Mouse (Mus musculus): ENCODE results near the gene Plpp7.

- no peak for TF ChIP-seq CTCF (IDR thresholded peaks at IDR 0.05; ENCODE audit: insufficient read depth, low read length)
- TF ChIP-seq POLR2A (IDR thresholded peaks at IDR 0.05; ENCODE audit: borderline replicate concordance, extremely low read depth, low read depth, low read length) = no peak
These were observed 20.0 kb upstream of the Plpp7 start for GRCm38 (mm10) chr2:32075368-32075767.

Data from lung, adult 2 months (tissue).